Mouse (Mus musculus) 416B (cell line): ENCODE results near the gene Polr2g.
A peak's percentile ranks its signal among the peaks of the same experiment; 100 is the strongest.

Experiments
- DNase-seq: peaks from one replicate; pipeline ENCODE4 v3.0.0; 2011; ENCODE audit warnings: low read depth

The Polr2g gene

GRCm38 (mm10) chr19:8818301-8818798, 20.0 kb upstream of the Polr2g start:
- DNase-seq: no peak

- no peak for DNase-seq
Observed at GRCm38 (mm10) chr19:8817001-8817400, 18.6 kb upstream of the Polr2g start.

GRCm38 (mm10) chr19:8815812-8816211, 17.4 kb upstream of the Polr2g start:
- peak; percentile 51 for DNase-seq

GRCm38 (mm10) chr19:8806810-8807209, 8.4 kb upstream of the Polr2g start:
- no peak for DNase-seq

GRCm38 (mm10) chr19:8803879-8804660, 5.7 kb upstream of the Polr2g start:
- peak; percentile 96 for DNase-seq

- DNase-seq: peak; percentile 91
Observed at GRCm38 (mm10) chr19:8803204-8803780, 4.9 kb upstream of the Polr2g start.

GRCm38 (mm10) chr19:8802130-8802821, 3.9 kb upstream of the Polr2g start, which contains the start of gene Zbtb3:
Gene Zbtb3 (plus strand): TSS chr19:8802555.
- DNase-seq: peak; percentile 99

- DNase-seq: no peak
Observed at GRCm38 (mm10) chr19:8798947-8799315, 554 bp upstream of the Polr2g start.

- DNase-seq: no peak
Observed at GRCm38 (mm10) chr19:8790171-8790570, 8.2 kb downstream of the Polr2g start.

GRCm38 (mm10) chr19:8789171-8789570, 9.2 kb downstream of the Polr2g start:
- DNase-seq: no peak

GRCm38 (mm10) chr19:8788521-8788920, 9.9 kb downstream of the Polr2g start:
- DNase-seq: no peak

- peak; percentile 98 for DNase-seq
Observed at GRCm38 (mm10) chr19:8786008-8786781, 12.2 kb downstream of the Polr2g start, which contains the start of gene Taf6l. Gene Taf6l (minus strand): TSS chr19:8786417.

- DNase-seq: peak; percentile 40
Observed at GRCm38 (mm10) chr19:8774951-8775421, 23.4 kb downstream of the Polr2g start.

- DNase-seq: peak; percentile 95
Observed at GRCm38 (mm10) chr19:8774086-8774835, 24.1 kb downstream of the Polr2g start, which contains the start of gene Tmem179b. Gene Tmem179b (minus strand): TSS chr19:8774467.

GRCm38 (mm10) chr19:8773409-8773808, 25.0 kb downstream of the Polr2g start:
- peak; percentile 49 for DNase-seq

GRCm38 (mm10) chr19:8772996-8773395, 25.4 kb downstream of the Polr2g start:
- peak; percentile 70 for DNase-seq

GRCm38 (mm10) chr19:8770567-8771270, 27.7 kb downstream of the Polr2g start, which contains the start of gene Tmem223:
Gene Tmem223 (plus strand): TSS chr19:8770996.
- DNase-seq: peak; percentile 83

- DNase-seq: no peak
Observed at GRCm38 (mm10) chr19:8765562-8765961, 32.8 kb downstream of the Polr2g start.

- DNase-seq: no peak
Observed at GRCm38 (mm10) chr19:8763276-8763675, 35.1 kb downstream of the Polr2g start.

- no peak for DNase-seq
Observed at GRCm38 (mm10) chr19:8760757-8761156, 37.6 kb downstream of the Polr2g start.
